Mouse (Mus musculus): ENCODE results near the gene Ric1. TPM values are rescaled to one million over a fixed set of nuclear protein-coding genes. Genes with fewer than 3 reads are reported as not detected.
A peak's percentile ranks its signal among the peaks of the same experiment; 100 is the strongest.

Ric1 gene
- polyA plus RNA-seq, 1 experiment from 2014 or later = 20.0 TPM

GRCm38 (mm10) chr19:29647651-29648549 is 125.8 kb downstream of the Ric1 start, which contains the start of gene Ermp1:
Ermp1 (minus strand) TSS chr19:29648415.
- Histone ChIP-seq H3K4me3 (peak within 1 kb of the TSS; percentile 90), H3K27me3 (replicated peaks; ENCODE audit: low read depth, poor library complexity, severe bottlenecking) (no peaks in the 10 kb centered on the region), H3K27ac (replicated peaks) (peak within 1 kb of the TSS; percentile 93), H3K36me3 (replicated peaks) (peaks cover 23% of the 10 kb centered on the region), H3K9me3 (no peaks in the 10 kb centered on the region), H3K4me1 (peaks cover 3% of the 10 kb centered on the region; the same call in 1 of the 2 replicates)
- under 1% methylated on average over 90 of the region's 90 CpGs for WGBS
- DNase-seq (ENCODE audit: low spot score) = peak; percentile 94

DNA sequence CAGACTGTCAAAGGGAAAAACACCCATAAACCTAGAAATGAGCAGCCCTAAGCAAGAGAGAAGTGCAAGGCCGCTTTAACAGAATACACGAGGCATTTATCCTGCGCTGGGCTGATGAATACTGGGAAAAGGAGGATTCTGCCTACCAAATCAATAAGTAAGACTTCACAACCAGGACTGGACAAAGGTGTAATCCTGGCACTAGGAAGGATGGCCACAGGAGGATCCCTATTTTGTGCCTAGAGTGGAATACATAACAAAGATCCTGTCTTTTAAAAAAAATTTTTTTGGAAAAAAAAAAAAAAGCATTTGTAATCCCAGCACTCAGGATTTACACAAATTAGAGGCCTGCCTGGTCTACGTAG is 126.5 kb downstream of the Ric1 start:
- H3K27ac ChIP-seq (replicated peaks) = no peak overlapping the region
- WGBS = 33% methylated on average over 4 of the region's 4 CpGs
- peak overlapping the region; percentile 90 for H3K4me3 ChIP-seq
- DNase-seq (ENCODE audit: low spot score) = no peak
- H3K36me3 ChIP-seq (replicated peaks) = peaks cover 23% of the 10 kb centered on the region
- peaks cover 3% of the 10 kb centered on the region; the same call in 1 of the 2 replicates for H3K4me1 ChIP-seq
- H3K9me3 ChIP-seq = no peaks in the 10 kb centered on the region
- no peaks in the 10 kb centered on the region for H3K27me3 ChIP-seq (replicated peaks; ENCODE audit: low read depth, poor library complexity, severe bottlenecking)

GRCm38 (mm10) chr19:29649683-29650082 is 127.6 kb downstream of the Ric1 start:
- 80% methylated on average over 1 of the region's 1 CpGs for WGBS

GRCm38 (mm10) chr19:29653768-29654265 is 131.7 kb downstream of the Ric1 start:
- WGBS = 87% methylated on average over 9 of the region's 9 CpGs
- no peak for DNase-seq (ENCODE audit: low spot score)
- Histone ChIP-seq H3K27ac (replicated peaks) (no peak overlapping the region), H3K27me3 (replicated peaks; ENCODE audit: low read depth, poor library complexity, severe bottlenecking) (no peaks in the 10 kb centered on the region), H3K36me3 (replicated peaks) (no peaks in the 10 kb centered on the region), H3K4me1 (peaks cover 24% of the 10 kb centered on the region), H3K4me3 (no peak overlapping the region), H3K9me3 (no peaks in the 10 kb centered on the region)

More at GRCm38 (mm10) chr19:29649683-29650082, 127.6 kb downstream of the Ric1 start:
- no peaks in the 10 kb centered on the region for H3K27me3 ChIP-seq (replicated peaks; ENCODE audit: low read depth, poor library complexity, severe bottlenecking)
- peaks cover 7% of the 10 kb centered on the region; the same call in 1 of the 2 replicates for H3K4me1 ChIP-seq
- H3K9me3 ChIP-seq = no peaks in the 10 kb centered on the region
- H3K4me3 ChIP-seq = no peak overlapping the region
- peaks cover 14% of the 10 kb centered on the region for H3K36me3 ChIP-seq (replicated peaks)
- no peak overlapping the region for H3K27ac ChIP-seq (replicated peaks)
- no peak for DNase-seq (ENCODE audit: low spot score)

DNA sequence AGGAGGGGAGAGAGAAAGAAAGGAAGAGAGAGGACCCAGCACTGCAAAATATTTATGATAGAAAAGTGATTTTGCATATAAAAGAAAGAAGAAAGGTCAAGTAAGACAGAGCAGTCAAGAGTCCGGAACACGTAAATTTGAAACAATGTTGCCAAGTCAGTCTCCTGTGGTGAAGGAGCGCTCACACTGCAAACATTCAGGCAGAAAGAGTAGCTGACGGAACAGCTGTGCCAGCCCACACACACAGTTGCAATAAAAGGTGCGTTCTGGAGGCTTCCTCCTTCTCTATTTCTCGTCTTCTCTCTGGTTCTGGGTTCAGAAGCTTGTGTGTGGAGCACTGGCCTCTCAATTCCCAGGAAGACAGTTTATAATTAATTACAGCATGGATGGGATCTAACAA is 133.1 kb downstream of the Ric1 start:
- no peak for DNase-seq (ENCODE audit: low spot score)
- Histone ChIP-seq H3K27ac (replicated peaks) (no peak overlapping the region), H3K4me3 (no peak overlapping the region), H3K4me1 (peaks cover 26% of the 10 kb centered on the region), H3K9me3 (no peaks in the 10 kb centered on the region), H3K36me3 (replicated peaks) (no peaks in the 10 kb centered on the region), H3K27me3 (replicated peaks; ENCODE audit: low read depth, poor library complexity, severe bottlenecking) (no peaks in the 10 kb centered on the region)
- 61% methylated on average over 6 of the region's 6 CpGs for WGBS

DNA sequence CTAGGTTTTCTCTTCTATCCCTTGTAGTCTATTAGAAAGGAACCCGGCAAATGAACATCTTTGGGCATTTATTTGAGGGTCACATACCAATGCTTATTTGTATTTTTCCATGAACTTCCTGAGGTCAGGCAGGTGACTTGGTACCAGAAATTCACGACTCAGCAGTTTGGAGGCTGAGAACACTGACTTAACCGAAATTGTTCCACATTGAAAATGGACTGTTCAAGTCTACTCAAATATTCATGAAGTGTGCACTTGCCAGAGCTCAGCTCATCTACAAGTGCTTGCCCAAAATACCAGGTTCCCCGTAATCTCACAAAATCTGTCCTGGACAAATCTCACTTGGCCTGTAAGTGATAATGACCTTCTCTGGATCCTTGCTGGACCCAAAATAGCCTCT is 133.9 kb downstream of the Ric1 start:
- H3K36me3 ChIP-seq (replicated peaks) = no peaks in the 10 kb centered on the region
- no peak overlapping the region for H3K27ac ChIP-seq (replicated peaks)
- no peaks in the 10 kb centered on the region for H3K9me3 ChIP-seq
- DNase-seq (ENCODE audit: low spot score) = no peak
- H3K4me1 ChIP-seq = peaks cover 26% of the 10 kb centered on the region
- no peak overlapping the region for H3K4me3 ChIP-seq
- WGBS = 78% methylated on average over 4 of the region's 4 CpGs
- no peaks in the 10 kb centered on the region for H3K27me3 ChIP-seq (replicated peaks; ENCODE audit: low read depth, poor library complexity, severe bottlenecking)

Other genes starting within 250 kb of the Ric1 start
- 6.0 and 7.0 TPM in 2 replicates for gene Insl6, start 196.9 kb upstream of the Ric1 start, polyA plus RNA-seq (2016; fragmentation: Nextera tagmentation; extraction: Ambion mirVana)
- gene Rln1, start 187.6 kb upstream of the Ric1 start, polyA plus RNA-seq (2016; fragmentation: Nextera tagmentation; extraction: Ambion mirVana) = 0.21 and 0.70 TPM in 2 replicates
- gene Plgrkt, start 154.9 kb upstream of the Ric1 start, polyA plus RNA-seq (2016; fragmentation: Nextera tagmentation; extraction: Ambion mirVana) = 34.7 and 35.3 TPM in 2 replicates
- gene Cd274, start 154.8 kb upstream of the Ric1 start, polyA plus RNA-seq (2016; fragmentation: Nextera tagmentation; extraction: Ambion mirVana) = 0.11 and 0.18 TPM in 2 replicates
- gene Pdcd1lg2, start 111.4 kb upstream of the Ric1 start, polyA plus RNA-seq (2016; fragmentation: Nextera tagmentation; extraction: Ambion mirVana) = not detected in 2 replicates
- gene Ermp1, start 126.1 kb downstream of the Ric1 start, polyA plus RNA-seq (2016; fragmentation: Nextera tagmentation; extraction: Ambion mirVana) = 16.9 and 17.7 TPM in 2 replicates
- 0.21 and 0.50 TPM in 2 replicates for gene Mlana, start 175.5 kb downstream of the Ric1 start, polyA plus RNA-seq (2016; fragmentation: Nextera tagmentation; extraction: Ambion mirVana)

Measured in embryonic facial prominence, embryonic 10.5 days (tissue).